Mouse (Mus musculus): ENCODE measurements around the gene Fbxl7. TPM values are rescaled to one million over a fixed set of nuclear protein-coding genes. Genes with fewer than 3 reads are reported as not detected.

The Fbxl7 gene
- total and polyA plus RNA-seq, 3 experiments = 0.05 TPM; not detected in 2

- H3K27me3 ChIP-seq (ENCODE audit: insufficient read depth, low read length) = no peaks in the 10 kb centered on the region
- no peak for ATAC-seq (ENCODE audit: extremely low read depth, insufficient number of reproducible peaks, low FRiP score, poor library complexity, severe bottlenecking)
- H3K9me3 ChIP-seq (replicated peaks) = no peaks in the 10 kb centered on the region
- H3K4me3 ChIP-seq (ENCODE audit: low read depth, low read length) = no peak overlapping the region
- H3K36me3 ChIP-seq (replicated peaks) = no peaks in the 10 kb centered on the region
- H3K4me1 ChIP-seq (ENCODE audit: insufficient read depth, low read depth, low read length) = no peaks in the 10 kb centered on the region
- no peak for DNase-seq (ENCODE audit: low spot score)
- no peak for TF ChIP-seq TAL1 (conservative IDR thresholded peaks at IDR 0.05; ENCODE audit: low read depth, low read length)
These were observed 23.1 kb downstream of the Fbxl7 start for GRCm38 (mm10) chr15:26872234-26872633.

GRCm38 (mm10) chr15:26869197-26869596, 26.2 kb downstream of the Fbxl7 start:
- no peak for ATAC-seq (ENCODE audit: extremely low read depth, insufficient number of reproducible peaks, low FRiP score, poor library complexity, severe bottlenecking)

DNA sequence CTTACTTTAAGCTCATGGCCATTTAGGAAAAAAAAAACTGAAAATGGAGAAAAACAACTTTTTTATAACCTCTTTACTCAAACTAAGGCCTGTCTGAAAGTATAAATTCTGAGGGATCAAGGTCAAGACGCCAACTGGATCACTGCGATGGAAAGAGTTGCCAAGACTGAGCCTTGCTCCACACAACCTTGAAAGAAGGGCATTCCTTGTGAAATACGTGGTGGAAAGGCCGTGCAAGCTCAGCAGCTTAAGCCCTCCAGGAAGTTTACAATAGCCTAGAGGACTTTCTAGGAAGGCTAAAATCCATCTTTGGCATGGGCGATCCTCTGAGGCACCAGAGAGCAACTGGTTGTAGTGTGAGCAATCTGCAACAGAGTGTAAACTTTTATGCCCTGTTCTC, 27.9 kb downstream of the Fbxl7 start:
- DNase-seq (ENCODE audit: low spot score) = no peak

More at GRCm38 (mm10) chr15:26869197-26869596, 26.2 kb downstream of the Fbxl7 start:
- no peaks in the 10 kb centered on the region for H3K9me3 ChIP-seq (replicated peaks)
- no peaks in the 10 kb centered on the region for H3K36me3 ChIP-seq (replicated peaks)
- no peaks in the 10 kb centered on the region for H3K4me1 ChIP-seq (ENCODE audit: insufficient read depth, low read depth, low read length)
- H3K4me3 ChIP-seq (ENCODE audit: low read depth, low read length) = no peak overlapping the region
- no peak for TF ChIP-seq POLR2AphosphoS5 (IDR thresholded peaks at IDR 0.05; ENCODE audit: insufficient replicate concordance, low read depth, low read length)
- no peak for TF ChIP-seq CTCF (IDR thresholded peaks at IDR 0.05; ENCODE audit: low read depth, low read length)
- TF ChIP-seq TAL1 (conservative IDR thresholded peaks at IDR 0.05; ENCODE audit: low read depth, low read length) = no peak
- TF ChIP-seq GATA2 (IDR thresholded peaks at IDR 0.05; ENCODE audit: borderline replicate concordance, low read depth, low read length) = no peak
- no peak for TF ChIP-seq GATA1 (IDR thresholded peaks at IDR 0.05; ENCODE audit: borderline replicate concordance, low read length)
- DNase-seq (ENCODE audit: low spot score) = no peak
- no peaks in the 10 kb centered on the region for H3K27me3 ChIP-seq (ENCODE audit: insufficient read depth, low read length)

GRCm38 (mm10) chr15:26862173-26862572, 33.2 kb downstream of the Fbxl7 start:
- Histone ChIP-seq H3K27me3 (ENCODE audit: insufficient read depth, low read length) (no peaks in the 10 kb centered on the region), H3K9me3 (replicated peaks) (no peaks in the 10 kb centered on the region), H3K36me3 (replicated peaks) (no peaks in the 10 kb centered on the region), H3K4me3 (ENCODE audit: low read depth, low read length) (no peak overlapping the region), H3K4me1 (ENCODE audit: insufficient read depth, low read depth, low read length) (no peaks in the 10 kb centered on the region)
- ATAC-seq (ENCODE audit: extremely low read depth, insufficient number of reproducible peaks, low FRiP score, poor library complexity, severe bottlenecking) (no peak), DNase-seq (ENCODE audit: low spot score) (no peak)
- no peak for TF ChIP-seq POLR2AphosphoS5 (IDR thresholded peaks at IDR 0.05; ENCODE audit: insufficient replicate concordance, low read depth, low read length)
- no peak for TF ChIP-seq GATA2 (IDR thresholded peaks at IDR 0.05; ENCODE audit: borderline replicate concordance, low read depth, low read length)
- no peak for TF ChIP-seq CTCF (IDR thresholded peaks at IDR 0.05; ENCODE audit: low read depth, low read length)
- TF ChIP-seq GATA1 (IDR thresholded peaks at IDR 0.05; ENCODE audit: borderline replicate concordance, low read length) = no peak
- no peak for TF ChIP-seq TAL1 (conservative IDR thresholded peaks at IDR 0.05; ENCODE audit: low read depth, low read length)

More for the DNA sequence above, 27.9 kb downstream of the Fbxl7 start:
- Histone ChIP-seq H3K9me3 (replicated peaks) (no peaks in the 10 kb centered on the region), H3K4me3 (ENCODE audit: low read depth, low read length) (no peak overlapping the region), H3K4me1 (ENCODE audit: insufficient read depth, low read depth, low read length) (no peaks in the 10 kb centered on the region), H3K27me3 (ENCODE audit: insufficient read depth, low read length) (no peaks in the 10 kb centered on the region), H3K36me3 (replicated peaks) (no peaks in the 10 kb centered on the region)
- TF ChIP-seq GATA1 (IDR thresholded peaks at IDR 0.05; ENCODE audit: borderline replicate concordance, low read length) (no peak), CTCF (IDR thresholded peaks at IDR 0.05; ENCODE audit: low read depth, low read length) (no peak), GATA2 (IDR thresholded peaks at IDR 0.05; ENCODE audit: borderline replicate concordance, low read depth, low read length) (no peak), POLR2AphosphoS5 (IDR thresholded peaks at IDR 0.05; ENCODE audit: insufficient replicate concordance, low read depth, low read length) (no peak), TAL1 (conservative IDR thresholded peaks at IDR 0.05; ENCODE audit: low read depth, low read length) (no peak)
- no peak for ATAC-seq (ENCODE audit: extremely low read depth, insufficient number of reproducible peaks, low FRiP score, poor library complexity, severe bottlenecking)

DNA sequence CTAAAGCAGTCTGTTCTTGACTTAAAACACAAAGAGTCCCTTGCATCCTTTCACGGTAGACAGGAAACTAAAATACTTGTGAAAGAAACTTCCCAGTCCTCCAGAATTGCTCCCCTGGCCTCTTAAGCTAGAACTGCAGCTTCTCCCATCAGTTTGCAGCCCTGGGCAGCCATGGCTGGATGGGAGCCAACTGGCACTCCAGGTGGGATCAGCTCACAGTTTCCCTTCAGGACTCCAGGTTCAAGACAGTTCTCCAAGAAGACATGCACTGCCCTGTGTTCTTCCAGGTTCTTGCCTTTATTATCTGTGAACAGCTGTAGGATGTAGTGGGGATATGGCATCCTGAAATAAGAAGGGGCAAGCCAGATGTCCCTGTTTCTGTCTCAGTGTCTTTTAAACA, 45.8 kb downstream of the Fbxl7 start:
- H3K36me3 ChIP-seq (replicated peaks) = no peaks in the 10 kb centered on the region
- no peaks in the 10 kb centered on the region for H3K9me3 ChIP-seq (replicated peaks)
- no peaks in the 10 kb centered on the region for H3K27me3 ChIP-seq (ENCODE audit: insufficient read depth, low read length)
- ATAC-seq (ENCODE audit: extremely low read depth, insufficient number of reproducible peaks, low FRiP score, poor library complexity, severe bottlenecking) (no peak), DNase-seq (ENCODE audit: low spot score) (no peak)
- H3K4me1 ChIP-seq (ENCODE audit: insufficient read depth, low read depth, low read length) = no peaks in the 10 kb centered on the region
- TF ChIP-seq GATA1 (IDR thresholded peaks at IDR 0.05; ENCODE audit: borderline replicate concordance, low read length) (no peak), POLR2AphosphoS5 (IDR thresholded peaks at IDR 0.05; ENCODE audit: insufficient replicate concordance, low read depth, low read length) (no peak), CTCF (IDR thresholded peaks at IDR 0.05; ENCODE audit: low read depth, low read length) (no peak), TAL1 (conservative IDR thresholded peaks at IDR 0.05; ENCODE audit: low read depth, low read length) (no peak), GATA2 (IDR thresholded peaks at IDR 0.05; ENCODE audit: borderline replicate concordance, low read depth, low read length) (no peak)
- no peak overlapping the region for H3K4me3 ChIP-seq (ENCODE audit: low read depth, low read length)

DNA sequence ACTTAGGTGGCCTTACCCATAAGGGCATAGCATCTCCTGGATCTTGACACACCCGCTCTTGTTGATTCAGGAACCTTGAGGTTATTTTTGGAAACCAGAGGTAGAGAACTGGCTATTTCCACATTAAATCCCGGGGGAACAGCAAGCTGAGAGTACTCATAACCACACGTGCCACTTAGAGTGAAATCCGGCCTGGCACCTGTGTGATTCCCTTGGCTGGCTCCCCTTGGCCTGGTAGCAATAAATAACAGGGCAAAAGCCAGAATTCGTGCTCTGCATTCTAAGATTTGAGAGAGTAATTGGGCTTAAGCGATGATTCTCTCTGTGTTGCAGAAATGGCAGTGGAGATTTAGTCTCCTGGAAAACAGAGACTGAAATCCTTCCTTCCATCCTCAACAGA, 53.2 kb downstream of the Fbxl7 start:
- Histone ChIP-seq H3K4me1 (ENCODE audit: insufficient read depth, low read depth, low read length) (no peaks in the 10 kb centered on the region), H3K9me3 (replicated peaks) (no peaks in the 10 kb centered on the region), H3K36me3 (replicated peaks) (no peaks in the 10 kb centered on the region), H3K4me3 (ENCODE audit: low read depth, low read length) (no peak overlapping the region), H3K27me3 (ENCODE audit: insufficient read depth, low read length) (no peaks in the 10 kb centered on the region)
- no peak for TF ChIP-seq GATA1 (IDR thresholded peaks at IDR 0.05; ENCODE audit: borderline replicate concordance, low read length)
- TF ChIP-seq TAL1 (conservative IDR thresholded peaks at IDR 0.05; ENCODE audit: low read depth, low read length) = no peak
- TF ChIP-seq CTCF (IDR thresholded peaks at IDR 0.05; ENCODE audit: low read depth, low read length) = no peak
- DNase-seq (ENCODE audit: low spot score) (no peak), ATAC-seq (ENCODE audit: extremely low read depth, insufficient number of reproducible peaks, low FRiP score, poor library complexity, severe bottlenecking) (no peak)

GRCm38 (mm10) chr15:26838386-26838785, 57.0 kb downstream of the Fbxl7 start:
- H3K4me1 ChIP-seq (ENCODE audit: insufficient read depth, low read depth, low read length) = no peaks in the 10 kb centered on the region
- H3K36me3 ChIP-seq (replicated peaks) = no peaks in the 10 kb centered on the region
- no peak overlapping the region for H3K4me3 ChIP-seq (ENCODE audit: low read depth, low read length)
- H3K9me3 ChIP-seq (replicated peaks) = no peaks in the 10 kb centered on the region
- H3K27me3 ChIP-seq (ENCODE audit: insufficient read depth, low read length) = no peaks in the 10 kb centered on the region
- DNase-seq (ENCODE audit: low spot score) (no peak), ATAC-seq (ENCODE audit: extremely low read depth, insufficient number of reproducible peaks, low FRiP score, poor library complexity, severe bottlenecking) (no peak)
- no peak for TF ChIP-seq POLR2AphosphoS5 (IDR thresholded peaks at IDR 0.05; ENCODE audit: insufficient replicate concordance, low read depth, low read length)
- TF ChIP-seq CTCF (IDR thresholded peaks at IDR 0.05; ENCODE audit: low read depth, low read length) = no peak
- TF ChIP-seq GATA1 (IDR thresholded peaks at IDR 0.05; ENCODE audit: borderline replicate concordance, low read length) = no peak
- no peak for TF ChIP-seq GATA2 (IDR thresholded peaks at IDR 0.05; ENCODE audit: borderline replicate concordance, low read depth, low read length)
- TF ChIP-seq TAL1 (conservative IDR thresholded peaks at IDR 0.05; ENCODE audit: low read depth, low read length) = no peak

All from G1E (cell line).